Mouse (Mus musculus) G1E (cell line): ENCODE data around the gene B3galnt2.

ENCODE experiments used
- CTCF ChIP-seq: IDR thresholded peaks from 2 replicates; pipeline ENCODE4 v1.5.1; 2012; ENCODE audit warnings: low read depth, low read length, inconsistent platforms, mixed read lengths
- GATA1 ChIP-seq: IDR thresholded peaks from 2 replicates; pipeline ENCODE4 v1.6.1; 2012; ENCODE audit warnings: borderline replicate concordance, low read length, inconsistent platforms, mixed read lengths
- GATA2 ChIP-seq: IDR thresholded peaks from 2 replicates; pipeline ENCODE4 v1.6.1; 2012; ENCODE audit warnings: low read depth, low read length, inconsistent platforms, borderline replicate concordance
- POLR2AphosphoS5 ChIP-seq: IDR thresholded peaks from 2 replicates; pipeline ENCODE4 v1.6.1; 2012; ENCODE audit warnings: low read depth, low read length, inconsistent platforms; ENCODE audit not compliant: insufficient replicate concordance
- TAL1 ChIP-seq: conservative IDR thresholded peaks from 2 replicates; pipeline ENCODE4 v1.6.1; 2012; ENCODE audit warnings: low read depth, low read length, inconsistent platforms, mixed read lengths

DNA sequence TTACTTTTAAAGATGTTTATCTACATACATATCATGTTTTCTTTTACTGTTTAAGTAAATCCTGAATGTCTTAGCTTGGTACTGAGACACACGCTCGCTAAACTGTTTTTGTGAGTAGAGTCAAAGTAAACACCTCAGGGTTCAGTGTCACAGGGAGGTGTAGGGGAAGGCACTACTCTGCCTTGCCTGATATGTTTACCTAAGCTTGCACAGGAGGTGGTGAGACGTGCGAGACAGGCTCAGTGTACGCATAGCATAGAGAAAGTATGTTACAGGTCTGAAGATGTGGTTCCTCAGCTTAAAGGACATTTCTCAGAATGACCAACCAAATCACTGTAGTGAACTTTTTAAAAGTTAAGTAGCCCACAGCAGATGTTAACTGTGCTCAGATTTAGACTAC, 43.2 kb downstream of the B3galnt2 start:
- no peak for TF ChIP-seq CTCF
- no peak for TF ChIP-seq GATA2
- no peak for TF ChIP-seq TAL1
- TF ChIP-seq GATA1: no peak
- TF ChIP-seq POLR2AphosphoS5: no peak
